Mouse (Mus musculus) spleen, adult 10 weeks (tissue): ENCODE results near the gene Tctex1d1. TPM values are rescaled to one million over a fixed set of nuclear protein-coding genes. Genes with fewer than 3 reads are reported as not detected.

ENCODE experiments used
- polyA plus RNA-seq: library from polyadenylated mRNA; stranded (reverse); fragments of 350-450 nt; fragmentation: Illumina TruSeq; extraction: RNeasy Lipid Tissue Mini Kit (QIAGEN cat#74804); gene quantifications from one replicate; pipeline ENCODE4 v1.2.3, GENCODE M21; 2015; ENCODE audit warnings: low replicate concordance; ENCODE audit not compliant: insufficient read depth

The Tctex1d1 gene
- polyA plus RNA-seq: not detected

GRCm38 (mm10) chr4:102978440-102978839 is at the start of gene Tctex1d1:
Gene Tctex1d1 (plus strand): TSS chr4:102978606.

GRCm38 (mm10) chr4:103026621-103027020 is 48.2 kb downstream of the Tctex1d1 start, which contains the start of gene Insl5:
Gene Insl5 (minus strand): TSS chr4:103026842.

Other genes with a start within 250 kb of the Tctex1d1 start
- 1.9 TPM for gene Sgip1, start 237.3 kb upstream of the Tctex1d1 start, polyA plus RNA-seq
- gene Insl5, start 48.2 kb downstream of the Tctex1d1 start, polyA plus RNA-seq: not detected
- gene Mier1, start 135.8 kb downstream of the Tctex1d1 start, polyA plus RNA-seq: 106 TPM
- gene Wdr78, start 135.9 kb downstream of the Tctex1d1 start, polyA plus RNA-seq: 5.8 TPM
- 9.0 TPM for gene Slc35d1, start 236.6 kb downstream of the Tctex1d1 start, polyA plus RNA-seq